Mouse (Mus musculus): ENCODE results near the gene Eif3f. TPM values are rescaled to one million over a fixed set of nuclear protein-coding genes. Genes with fewer than 3 reads are reported as not detected.
A peak's percentile ranks its signal among the peaks of the same experiment; 100 is the strongest.

Gene Eif3f
- 100 to 1,000 TPM; 119 TPM for total RNA-seq (2021)
- long read RNA-seq, experiment 1, transcript Eif3f-201 (8 exons, 2,514 nt): major isoform, 146 of 158 reads
- long read RNA-seq, experiment 1, partial matches to known transcripts: 9 of 158 reads
- long read RNA-seq, experiment 1, other reads (novel, unspliced or antisense): 3 of 158 reads
- long read RNA-seq, experiment 2, transcript Eif3f-201 (8 exons, 2,514 nt): major isoform, 160 of 174 reads
- long read RNA-seq, experiment 2, partial matches to known transcripts: 10 of 174 reads
- long read RNA-seq, experiment 2, other reads (novel, unspliced or antisense): 4 of 174 reads

DNA sequence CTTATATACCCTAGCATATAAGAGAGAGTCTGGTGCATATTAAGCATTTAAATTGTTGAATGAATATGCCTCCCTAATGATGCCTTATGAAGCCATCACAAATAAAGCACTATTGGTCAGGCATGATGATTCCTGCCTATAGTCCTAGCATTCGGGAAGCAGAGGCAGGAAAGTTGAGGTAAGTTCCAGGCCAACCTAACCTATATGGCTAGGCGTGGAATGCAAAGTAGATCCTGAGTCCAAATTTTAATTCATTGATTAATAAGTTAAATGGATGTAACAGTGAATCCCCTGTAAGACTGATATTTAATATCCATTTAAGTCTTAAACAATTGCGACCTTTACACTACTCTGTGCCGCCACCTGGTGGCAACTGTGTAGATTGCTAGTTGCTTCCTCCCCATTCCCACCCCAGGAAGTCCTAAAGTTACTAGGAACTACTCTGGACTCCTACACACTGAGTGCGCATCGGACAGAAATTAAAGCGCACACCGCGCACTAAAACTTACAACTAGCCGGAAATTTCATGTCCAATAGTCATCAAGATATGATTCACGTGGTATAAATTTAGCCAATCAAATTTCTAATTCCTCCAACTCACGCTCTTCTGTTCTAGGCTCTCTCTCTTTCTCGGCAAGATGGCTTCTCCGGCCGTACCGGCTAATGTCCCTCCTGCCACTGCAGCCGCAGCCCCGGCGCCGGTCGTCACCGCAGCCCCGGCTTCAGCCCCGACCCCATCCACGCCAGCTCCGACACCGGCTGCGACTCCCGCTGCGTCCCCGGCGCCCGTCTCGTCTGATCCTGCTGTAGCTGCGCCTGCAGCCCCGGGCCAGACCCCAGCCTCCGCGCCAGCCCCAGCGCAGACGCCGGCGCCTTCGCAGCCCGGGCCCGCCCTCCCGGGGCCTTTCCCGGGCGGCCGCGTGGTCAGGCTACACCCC, at the start of gene Eif3f:
TSS of gene Eif3f (plus strand) at position 624 of the 938 bp plus-strand sequence.
- peak; percentile 96 for DNase-seq (ENCODE audit: low spot score)

- no peak for DNase-seq (ENCODE audit: low spot score)
Measured at GRCm38 (mm10) chr7:108884906-108885305, 49.3 kb upstream of the Eif3f start, which contains the start of gene Olfr518. Olfr518 (minus strand) TSS chr7:108885006.

DNA sequence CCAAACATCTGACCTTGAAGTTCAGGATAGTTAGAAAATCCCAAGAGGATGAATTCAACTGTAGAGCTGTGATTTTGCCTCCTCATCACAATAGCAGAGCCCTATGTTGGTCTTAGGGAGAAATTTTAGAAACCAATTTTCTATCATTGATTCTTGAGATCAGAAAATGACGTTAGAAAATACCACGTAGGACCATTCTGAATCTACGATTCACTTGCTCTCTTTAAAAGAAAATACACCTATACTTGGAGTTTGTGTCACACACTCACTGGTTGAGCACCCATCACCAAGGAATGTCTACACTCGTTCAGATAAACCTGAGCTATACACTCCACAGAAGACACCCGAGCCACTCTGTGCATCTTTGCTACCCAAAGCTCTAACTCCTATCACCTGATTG, 39.9 kb upstream of the Eif3f start, which contains the start of gene Olfr519:
TSS of gene Olfr519 (minus strand) at position 101 of the 400 bp plus-strand sequence.
- DNase-seq (ENCODE audit: low spot score): no peak

DNA sequence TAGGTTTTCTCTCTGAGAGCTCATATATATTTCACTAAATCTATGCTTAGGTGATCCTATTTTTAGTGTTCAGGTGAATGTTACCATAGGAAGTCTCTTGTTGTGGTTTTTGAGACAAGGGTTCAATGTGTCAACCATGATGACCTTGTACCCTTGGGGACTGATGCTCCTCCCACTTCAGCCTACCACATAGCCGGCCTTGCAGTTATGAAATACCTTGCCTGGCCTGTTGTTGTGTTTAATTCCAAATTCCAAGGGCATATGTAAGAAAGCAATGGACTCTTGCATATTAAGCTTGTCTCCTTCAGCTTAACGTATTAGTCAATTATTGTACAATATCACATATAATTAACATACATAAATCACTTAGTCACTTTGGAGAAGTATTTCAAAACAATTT, 30.2 kb upstream of the Eif3f start:
- no peak for DNase-seq (ENCODE audit: low spot score)

- no peak for DNase-seq (ENCODE audit: low spot score)
Measured at GRCm38 (mm10) chr7:108927043-108927442, 7.2 kb upstream of the Eif3f start.

DNA sequence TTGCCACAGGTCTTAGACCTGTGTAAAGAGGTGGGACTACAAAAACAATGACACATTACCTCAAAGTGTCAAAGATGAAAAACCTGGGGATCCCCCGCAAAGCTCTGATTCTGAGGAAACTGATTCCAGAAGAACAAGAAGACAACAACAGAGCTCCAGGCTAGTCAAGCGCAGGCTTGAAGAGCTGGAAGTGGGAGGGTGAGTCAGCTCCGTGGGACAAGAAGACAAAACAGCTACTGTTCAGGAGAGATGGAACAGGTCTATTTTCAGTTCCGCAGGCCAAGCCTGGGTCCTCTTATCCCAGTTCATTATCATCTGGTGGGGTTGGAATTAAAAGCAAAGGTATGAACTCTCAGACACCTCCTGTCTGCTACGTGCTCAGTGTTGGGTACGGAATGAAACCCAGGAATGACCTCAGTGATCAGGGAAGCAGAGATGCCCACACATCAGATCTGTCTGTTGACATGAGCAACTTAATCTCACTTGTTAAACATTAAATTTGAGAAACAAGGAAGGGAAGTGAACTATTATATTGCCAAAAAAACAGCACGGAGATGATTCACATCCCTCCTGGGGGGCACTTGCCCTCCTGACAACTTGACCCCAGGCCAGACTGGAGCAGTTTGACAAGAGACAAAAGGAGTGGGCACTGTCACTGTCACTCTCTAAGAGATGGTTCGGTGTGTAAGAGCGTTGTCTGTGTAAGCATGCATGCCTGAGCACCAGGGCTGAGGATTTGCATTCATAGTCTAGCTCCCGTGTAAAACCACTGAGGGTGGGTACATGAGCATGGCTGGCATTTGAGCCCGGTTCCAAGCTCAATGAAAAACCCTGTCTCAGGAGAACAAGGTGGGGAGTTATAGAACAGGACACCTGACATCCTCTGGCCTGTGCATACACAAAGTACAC, 5.7 kb upstream of the Eif3f start:
- DNase-seq (ENCODE audit: low spot score): no peak

DNA sequence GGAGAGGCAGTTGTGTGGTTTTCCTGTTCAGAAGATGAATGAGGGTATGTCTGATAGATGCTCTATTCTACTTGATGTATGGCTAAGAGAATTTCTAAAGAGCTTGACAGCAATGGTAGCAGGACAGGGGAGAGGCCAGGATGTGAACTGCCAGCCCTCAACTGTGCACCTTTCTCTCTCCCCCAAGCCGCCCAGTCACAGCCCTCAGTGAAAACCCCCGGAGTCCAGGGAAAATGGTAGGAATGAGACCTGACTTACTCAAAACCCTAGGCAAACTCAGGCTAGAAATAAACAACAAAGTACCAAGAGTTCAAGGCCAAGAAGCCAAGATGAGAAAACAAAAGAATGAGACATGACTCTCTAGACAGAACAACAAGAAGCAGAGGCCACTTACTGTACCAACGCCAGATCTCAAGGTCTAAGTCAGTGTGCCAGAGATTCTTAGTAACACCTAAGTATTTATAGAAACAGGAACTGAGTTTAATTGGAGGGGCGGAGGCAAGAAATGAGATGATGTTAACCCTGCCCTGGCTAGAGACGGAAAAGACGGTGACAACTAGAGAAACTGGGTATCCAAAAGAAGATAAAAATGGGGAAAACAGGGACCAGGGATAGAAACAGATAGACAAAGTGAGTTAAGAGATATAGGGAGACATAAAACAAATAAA, 4.4 kb upstream of the Eif3f start, which contains the start of gene Nlrp10:
TSS of gene Nlrp10 (minus strand) at position 453 of the 668 bp plus-strand sequence.
- no peak for DNase-seq (ENCODE audit: low spot score)

GRCm38 (mm10) chr7:108934836-108935235, 619 bp downstream of the Eif3f start:
- peak; percentile 15 for DNase-seq (ENCODE audit: low spot score)

GRCm38 (mm10) chr7:108935411-108935810, 1.2 kb downstream of the Eif3f start:
- no peak for DNase-seq (ENCODE audit: low spot score)

DNA sequence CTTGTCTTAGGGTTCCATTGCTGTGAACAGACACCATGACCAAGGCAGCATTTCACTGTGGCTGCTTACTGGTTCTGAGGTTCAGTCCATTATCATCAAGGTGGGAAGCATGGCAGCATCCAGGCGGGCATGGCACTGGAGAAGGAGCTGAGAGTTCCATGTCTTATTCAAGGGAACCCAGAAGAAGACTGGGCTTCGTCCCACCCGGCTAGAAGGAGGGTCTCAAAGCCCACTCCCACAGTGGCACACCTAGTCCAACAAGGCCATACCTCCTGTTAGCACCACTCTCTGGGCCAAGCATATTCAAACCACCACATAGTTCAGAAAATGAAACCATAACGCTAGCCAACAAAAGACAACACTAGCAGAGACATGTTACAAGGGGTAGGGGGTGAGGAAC, 2.4 kb downstream of the Eif3f start:
- no peak for DNase-seq (ENCODE audit: low spot score)

DNA sequence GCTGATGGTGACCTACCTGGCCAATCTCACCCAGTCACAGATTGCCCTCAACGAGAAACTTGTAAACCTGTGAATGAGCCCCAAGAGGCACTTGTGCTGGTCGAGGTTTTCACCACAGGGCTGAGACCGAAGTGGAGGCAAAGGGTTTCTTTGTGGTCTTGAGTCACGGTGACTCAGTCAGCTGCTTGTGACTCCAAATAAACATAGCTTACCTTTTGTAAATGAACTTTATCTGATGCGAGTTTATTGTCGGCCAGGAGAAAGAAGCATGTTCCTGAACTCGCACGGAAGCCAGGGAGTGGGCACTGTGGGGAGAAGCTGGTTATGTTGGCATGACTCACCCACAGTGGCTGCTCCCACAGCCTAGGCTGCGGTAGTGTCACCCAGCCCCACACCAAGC, 7.2 kb downstream of the Eif3f start:
- DNase-seq (ENCODE audit: low spot score): no peak

DNA sequence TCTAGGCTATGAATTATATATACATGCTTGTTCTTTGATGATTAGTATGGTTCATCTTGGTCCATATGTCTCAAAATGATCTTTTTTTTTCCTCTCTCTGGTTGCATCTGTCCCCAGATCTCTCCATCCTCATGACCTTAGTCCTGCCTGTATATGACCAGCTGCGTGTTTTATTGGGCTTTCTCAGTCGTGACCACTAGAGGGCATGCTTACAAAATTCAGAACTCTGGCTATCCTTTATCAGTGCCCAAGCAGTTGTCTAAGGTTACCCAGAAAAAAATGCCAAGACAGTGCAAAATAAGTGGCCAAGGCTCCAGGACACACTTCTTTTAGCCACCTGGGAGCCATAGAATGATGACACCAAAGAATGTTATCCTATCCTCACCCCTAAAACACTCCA, 9.8 kb downstream of the Eif3f start:
- peak; percentile 47 for DNase-seq (ENCODE audit: low spot score)

- no peak for DNase-seq (ENCODE audit: low spot score)
Measured at GRCm38 (mm10) chr7:108948611-108949010, 14.4 kb downstream of the Eif3f start.

DNA sequence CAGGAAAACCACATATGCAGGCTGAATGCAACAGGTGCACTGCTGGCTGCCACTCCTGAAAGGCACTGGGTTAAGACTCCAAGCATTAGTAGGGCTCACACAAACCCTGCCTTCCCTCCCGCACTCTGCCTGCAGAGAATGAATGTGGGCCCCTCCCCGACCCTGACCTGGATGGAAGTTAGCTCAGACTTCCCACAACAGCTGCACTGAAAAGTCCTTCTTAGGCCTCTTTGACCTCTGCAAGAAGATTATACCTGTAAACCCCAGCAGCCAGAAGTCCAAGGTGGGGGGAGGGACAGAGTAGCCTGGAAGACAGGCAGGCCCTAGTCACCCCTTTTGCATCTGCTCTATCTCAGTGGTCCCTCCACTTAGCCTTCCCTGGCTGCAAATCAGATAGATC, 15.1 kb downstream of the Eif3f start:
- DNase-seq (ENCODE audit: low spot score): no peak

DNA sequence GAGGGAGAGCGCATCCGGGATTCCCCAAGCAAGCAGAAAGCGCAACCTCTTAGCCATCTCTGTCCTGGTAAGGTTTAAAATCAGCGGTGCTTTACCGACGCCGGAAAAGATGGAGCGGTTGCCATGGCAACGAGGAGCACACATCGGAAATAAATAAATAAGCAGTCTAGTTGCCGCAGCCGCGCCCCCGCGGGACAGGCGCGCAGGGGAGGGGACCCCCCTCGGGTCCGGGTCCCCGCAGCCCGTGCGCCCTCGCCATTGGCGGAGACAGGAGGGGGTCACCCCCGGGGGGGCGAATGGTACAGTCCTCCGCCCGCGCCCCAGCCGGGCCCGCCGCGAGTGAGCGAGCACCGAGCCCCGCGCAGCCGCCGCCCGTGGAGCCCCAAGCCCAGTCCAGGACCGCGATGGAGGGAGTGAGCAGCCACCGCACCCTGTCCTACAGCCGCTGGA, 16.1 kb downstream of the Eif3f start, which contains the start of gene Tub:
TSS of gene Tub (plus strand) at position 27 of the 450 bp plus-strand sequence.
- DNase-seq (ENCODE audit: low spot score): no peak

DNA sequence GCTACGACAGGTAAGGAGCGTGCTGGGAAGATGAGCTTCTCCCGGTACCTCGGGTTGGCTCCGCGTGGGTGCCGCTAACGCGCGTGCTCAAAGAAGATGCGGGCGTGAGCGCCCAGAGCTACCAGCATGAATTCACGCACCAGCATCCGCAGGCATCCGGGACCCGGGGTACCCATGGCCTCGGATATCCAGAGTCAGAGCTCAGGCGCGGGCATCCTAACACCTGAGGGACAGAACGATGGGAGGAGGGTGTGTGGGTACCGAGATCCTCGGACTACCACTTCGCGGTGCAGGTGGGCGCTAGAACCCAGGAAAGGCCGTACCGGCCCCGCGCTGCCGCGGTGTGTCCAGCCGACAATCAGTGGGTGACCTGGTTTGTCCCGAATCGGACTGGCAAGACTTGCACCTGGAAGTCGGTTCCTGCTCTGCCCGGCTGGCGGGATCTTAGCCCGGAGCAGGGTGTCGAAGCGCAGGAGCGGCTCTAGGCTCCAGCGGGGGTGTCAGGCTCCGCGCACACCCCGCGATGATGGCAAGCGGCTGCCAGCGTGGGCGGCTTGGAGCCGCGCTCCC, 16.6 kb downstream of the Eif3f start:
- DNase-seq (ENCODE audit: low spot score): no peak

GRCm38 (mm10) chr7:108952801-108953200, 18.6 kb downstream of the Eif3f start:
- no peak for DNase-seq (ENCODE audit: low spot score)

DNA sequence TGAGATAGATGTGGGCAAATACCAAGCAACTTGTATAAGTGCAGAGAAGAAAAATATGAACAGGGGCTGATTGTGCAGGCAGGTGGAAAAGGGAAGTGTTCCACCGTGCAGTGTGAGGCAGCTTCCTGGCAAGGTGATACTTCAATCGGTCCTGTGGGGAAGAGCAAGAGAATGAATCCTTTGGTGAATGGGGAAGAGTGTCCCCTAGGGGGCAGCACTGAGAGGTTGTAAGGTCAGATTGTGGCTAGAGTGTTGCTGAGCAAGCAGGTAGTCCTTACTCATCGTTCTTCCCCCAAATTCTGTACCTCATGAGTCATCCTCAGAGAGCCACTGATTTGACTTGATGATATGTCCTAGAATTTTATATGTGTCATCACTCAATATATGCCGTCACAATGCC, 20.0 kb downstream of the Eif3f start:
- DNase-seq (ENCODE audit: low spot score): peak; percentile 11

DNA sequence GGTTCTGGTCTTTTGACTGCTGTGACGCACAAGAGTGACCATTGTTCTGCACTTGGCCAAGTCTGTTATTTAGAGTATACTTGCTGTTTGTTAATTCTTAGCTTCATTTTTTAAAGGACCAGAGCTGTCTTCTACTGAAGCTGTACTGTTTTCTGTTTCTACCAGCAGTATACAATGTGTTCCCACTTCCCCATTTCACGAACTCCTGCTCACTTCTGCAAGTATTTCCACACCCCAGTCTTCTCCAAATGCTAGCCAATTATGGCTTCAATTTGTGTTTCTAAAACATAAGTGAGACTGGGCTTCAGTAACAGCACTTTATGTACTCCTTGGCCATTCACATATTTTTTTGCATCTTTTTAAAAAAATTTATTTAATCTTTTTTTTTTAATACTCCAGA, 23.5 kb downstream of the Eif3f start:
- DNase-seq (ENCODE audit: low spot score): no peak

DNA sequence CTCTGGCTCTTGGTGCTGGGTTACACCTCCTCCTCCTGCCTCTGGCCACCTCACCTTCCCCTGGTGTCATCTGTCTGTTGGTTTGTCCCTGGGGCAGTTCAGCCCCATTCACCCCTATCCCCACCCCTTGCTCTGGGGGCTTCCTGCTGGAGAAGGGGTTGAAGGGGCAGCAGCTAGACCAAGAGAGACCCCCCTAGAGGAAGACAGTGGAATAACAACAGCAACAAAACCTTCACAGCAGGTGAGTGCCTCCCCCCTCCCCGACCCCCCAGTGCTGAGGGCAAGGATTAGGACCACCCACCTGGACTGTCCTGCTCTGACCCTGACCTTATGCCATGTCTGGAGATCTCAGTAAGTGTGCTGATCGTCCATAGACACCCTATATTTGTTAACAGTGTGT, 31.8 kb downstream of the Eif3f start:
- DNase-seq (ENCODE audit: low spot score): no peak
